Mouse (Mus musculus): Measurements from ENCODE around the gene Creb3l1. TPM values are rescaled to one million over a fixed set of nuclear protein-coding genes. Genes with fewer than 3 reads are reported as not detected.
A peak's percentile ranks its signal among the peaks of the same experiment; 100 is the strongest.

The Creb3l1 gene
- total and polyA plus RNA-seq, 2 experiments from 2014 or later = 3.5 TPM

GRCm38 (mm10) chr2:92055831-92056236 lies 31.5 kb upstream of the Creb3l1 start:
- H3K27ac ChIP-seq = peak overlapping the region; percentile 74
- H3K4me2 ChIP-seq (ENCODE audit: low read depth, low read length) = peak overlapping the region; percentile 80
- DNase-seq (ENCODE audit: low spot score) = peak; percentile 87
- peak overlapping the region; percentile 36 for H3K4me3 ChIP-seq (ENCODE audit: low read length)
- H3K9me3 ChIP-seq (ENCODE audit: low read length) = no peaks in the 10 kb centered on the region
- ATAC-seq = peak; percentile 39; the same call in 1 of the 2 replicates
- peak overlapping the region; percentile 51 for H3K9ac ChIP-seq (replicated peaks; ENCODE audit: low read length)
- no peaks in the 10 kb centered on the region for H3K4me1 ChIP-seq (ENCODE audit: insufficient read depth, low read length)
- no peaks in the 10 kb centered on the region for H3K36me3 ChIP-seq (ENCODE audit: insufficient read depth, low read length)
- no peaks in the 10 kb centered on the region for H3K27me3 ChIP-seq (ENCODE audit: insufficient read depth, low read length)
- 3% methylated on average over 14 of the region's 14 CpGs for WGBS
- TF ChIP-seq CTCF (IDR thresholded peaks at IDR 0.05; ENCODE audit: low read depth) = peak; percentile 78

- H3K9me3 ChIP-seq (ENCODE audit: low read length) = no peaks in the 10 kb centered on the region
- H3K36me3 ChIP-seq (ENCODE audit: insufficient read depth, low read length) = no peaks in the 10 kb centered on the region
- peak; percentile 60 for ATAC-seq
Observed at GRCm38 (mm10) chr2:92055101-92055813, 31.0 kb upstream of the Creb3l1 start.

GRCm38 (mm10) chr2:92052754-92053153 lies 28.5 kb upstream of the Creb3l1 start:
- DNase-seq (ENCODE audit: low spot score) (peak; percentile 40), ATAC-seq (no peak)
- H3K9ac ChIP-seq (replicated peaks; ENCODE audit: low read length) = no peak overlapping the region
- H3K4me2 ChIP-seq (ENCODE audit: low read depth, low read length) = no peak overlapping the region
- WGBS = 50% methylated on average over 2 of the region's 2 CpGs
- no peak overlapping the region for H3K4me3 ChIP-seq (ENCODE audit: low read length)
- no peaks in the 10 kb centered on the region for H3K36me3 ChIP-seq (ENCODE audit: insufficient read depth, low read length)
- no peaks in the 10 kb centered on the region for H3K27me3 ChIP-seq (ENCODE audit: insufficient read depth, low read length)
- no peaks in the 10 kb centered on the region for H3K4me1 ChIP-seq (ENCODE audit: insufficient read depth, low read length)
- no peaks in the 10 kb centered on the region for H3K9me3 ChIP-seq (ENCODE audit: low read length)
- no peak overlapping the region for H3K27ac ChIP-seq
- no peak for TF ChIP-seq CTCF (IDR thresholded peaks at IDR 0.05; ENCODE audit: low read depth)

More at GRCm38 (mm10) chr2:92055101-92055813, 31.0 kb upstream of the Creb3l1 start:
- Histone ChIP-seq H3K4me3 (ENCODE audit: low read length) (peak overlapping the region; percentile 36), H3K27me3 (ENCODE audit: insufficient read depth, low read length) (no peaks in the 10 kb centered on the region), H3K4me1 (ENCODE audit: insufficient read depth, low read length) (no peaks in the 10 kb centered on the region), H3K4me2 (ENCODE audit: low read depth, low read length) (peak overlapping the region; percentile 80), H3K27ac (peak overlapping the region; percentile 74), H3K9ac (replicated peaks; ENCODE audit: low read length) (peak overlapping the region; percentile 51)
- no peak for TF ChIP-seq CTCF (IDR thresholded peaks at IDR 0.05; ENCODE audit: low read depth)
- peak; percentile 95 for DNase-seq (ENCODE audit: low spot score)
- WGBS = 3% methylated on average over 37 of the region's 38 CpGs

GRCm38 (mm10) chr2:92052188-92052587 lies 27.9 kb upstream of the Creb3l1 start:
- no peaks in the 10 kb centered on the region for H3K4me1 ChIP-seq (ENCODE audit: insufficient read depth, low read length)
- H3K36me3 ChIP-seq (ENCODE audit: insufficient read depth, low read length) = no peaks in the 10 kb centered on the region
- no peak for ATAC-seq
- H3K4me2 ChIP-seq (ENCODE audit: low read depth, low read length) = no peak overlapping the region
- WGBS = 76% methylated on average over 8 of the region's 8 CpGs
- H3K27ac ChIP-seq = no peak overlapping the region
- no peak overlapping the region for H3K4me3 ChIP-seq (ENCODE audit: low read length)
- TF ChIP-seq CTCF (IDR thresholded peaks at IDR 0.05; ENCODE audit: low read depth) = no peak
- DNase-seq (ENCODE audit: low spot score) = no peak
- no peaks in the 10 kb centered on the region for H3K27me3 ChIP-seq (ENCODE audit: insufficient read depth, low read length)
- H3K9ac ChIP-seq (replicated peaks; ENCODE audit: low read length) = no peak overlapping the region
- no peaks in the 10 kb centered on the region for H3K9me3 ChIP-seq (ENCODE audit: low read length)

- Histone ChIP-seq H3K27ac (no peak overlapping the region), H3K9ac (replicated peaks; ENCODE audit: low read length) (no peak overlapping the region), H3K4me1 (ENCODE audit: insufficient read depth, low read length) (no peaks in the 10 kb centered on the region), H3K27me3 (ENCODE audit: insufficient read depth, low read length) (no peaks in the 10 kb centered on the region), H3K9me3 (ENCODE audit: low read length) (no peaks in the 10 kb centered on the region), H3K4me2 (ENCODE audit: low read depth, low read length) (no peak overlapping the region), H3K36me3 (ENCODE audit: insufficient read depth, low read length) (no peaks in the 10 kb centered on the region), H3K4me3 (ENCODE audit: low read length) (no peak overlapping the region)
- TF ChIP-seq CTCF (IDR thresholded peaks at IDR 0.05; ENCODE audit: low read depth) = no peak
- 75% methylated on average over 9 of the region's 9 CpGs for whole genome bisulfite sequencing
- ATAC-seq = no peak
- no peak for DNase-seq (ENCODE audit: low spot score)
Observed at GRCm38 (mm10) chr2:92048034-92048690, 23.9 kb upstream of the Creb3l1 start.

GRCm38 (mm10) chr2:92047601-92048000 lies 23.3 kb upstream of the Creb3l1 start:
- no peak overlapping the region for H3K27ac ChIP-seq
- H3K27me3 ChIP-seq (ENCODE audit: insufficient read depth, low read length) = no peaks in the 10 kb centered on the region
- no peak for TF ChIP-seq CTCF (IDR thresholded peaks at IDR 0.05; ENCODE audit: low read depth)
- no peak for DNase-seq (ENCODE audit: low spot score)
- 31% methylated on average over 4 of the region's 4 CpGs for WGBS
- no peak overlapping the region for H3K4me2 ChIP-seq (ENCODE audit: low read depth, low read length)
- H3K9me3 ChIP-seq (ENCODE audit: low read length) = no peaks in the 10 kb centered on the region
- no peak overlapping the region for H3K4me3 ChIP-seq (ENCODE audit: low read length)
- H3K36me3 ChIP-seq (ENCODE audit: insufficient read depth, low read length) = no peaks in the 10 kb centered on the region
- H3K4me1 ChIP-seq (ENCODE audit: insufficient read depth, low read length) = no peaks in the 10 kb centered on the region
- no peak for ATAC-seq
- no peak overlapping the region for H3K9ac ChIP-seq (replicated peaks; ENCODE audit: low read length)

- H3K27me3 ChIP-seq (ENCODE audit: insufficient read depth, low read length) = no peaks in the 10 kb centered on the region
- H3K27ac ChIP-seq = no peak overlapping the region
- no peaks in the 10 kb centered on the region for H3K36me3 ChIP-seq (ENCODE audit: insufficient read depth, low read length)
- DNase-seq (ENCODE audit: low spot score) (peak; percentile 54), ATAC-seq (peak; percentile 58; the same call in 1 of the 2 replicates)
- no peaks in the 10 kb centered on the region for H3K4me1 ChIP-seq (ENCODE audit: insufficient read depth, low read length)
- H3K9me3 ChIP-seq (ENCODE audit: low read length) = no peaks in the 10 kb centered on the region
- H3K9ac ChIP-seq (replicated peaks; ENCODE audit: low read length) = no peak overlapping the region
- no peak overlapping the region for H3K4me2 ChIP-seq (ENCODE audit: low read depth, low read length)
- 67% methylated on average over 12 of the region's 12 CpGs for whole genome bisulfite sequencing
- TF ChIP-seq CTCF (IDR thresholded peaks at IDR 0.05; ENCODE audit: low read depth) = no peak
- H3K4me3 ChIP-seq (ENCODE audit: low read length) = no peak overlapping the region
Observed at GRCm38 (mm10) chr2:92043285-92043684, 19.0 kb upstream of the Creb3l1 start.
